Mouse (Mus musculus) forebrain, embryonic 16.5 days (tissue): ENCODE data around the gene Fastkd5. TPM values are rescaled to one million over a fixed set of nuclear protein-coding genes. Genes with fewer than 3 reads are reported as not detected.
"Not testable (repeated sequence)": the region's sequence is repeated elsewhere in the genome, so short reads cannot be mapped to it uniquely, and the experiment has no call there.

ENCODE experiments used
- ATAC-seq: fragments of 200-750 bp; cut with Nextera tagmentation; 2 replicates; pipeline ENCODE4 v1.8.0; 2017; ENCODE audit warnings: mild to moderate bottlenecking, moderate library complexity
- H3K27ac ChIP-seq: fragments of 300-500 bp; sonication (generic); 2 replicates; pipeline ENCODE4 v1.5.1; 2014; ENCODE audit warnings: low read length, control low read depth
- H3K27me3 ChIP-seq: fragments of 300-500 bp; sonication (generic); replicated peaks from 2 replicates; pipeline ENCODE4 v1.6.1; 2014; ENCODE audit warnings: low read length; ENCODE audit not compliant: control insufficient read depth, insufficient read depth
- H3K36me3 ChIP-seq: fragments of 300-500 bp; sonication (generic); 2 replicates; pipeline ENCODE4 v1.6.1; 2014; ENCODE audit not compliant: control insufficient read depth, insufficient read depth
- H3K4me1 ChIP-seq: fragments of 300-500 bp; sonication (generic); replicated peaks from 2 replicates; pipeline ENCODE4 v1.6.1; 2014; ENCODE audit warnings: low read length; ENCODE audit not compliant: control insufficient read depth, insufficient read depth
- H3K4me2 ChIP-seq: fragments of 300-500 bp; sonication (generic); 2 replicates; pipeline ENCODE4 v1.6.1; 2014; ENCODE audit warnings: mild to moderate bottlenecking, low read length, control low read depth
- H3K4me3 ChIP-seq: fragments of 300-500 bp; sonication (generic); replicated peaks from 2 replicates; pipeline ENCODE4 v1.5.1; 2014; ENCODE audit warnings: mild to moderate bottlenecking, low read length, control low read depth
- H3K9ac ChIP-seq: fragments of 300-500 bp; sonication (generic); replicated peaks from 2 replicates; pipeline ENCODE4 v1.6.1; 2014; ENCODE audit warnings: low read depth, low read length, control low read depth
- H3K9me3 ChIP-seq: fragments of 300-500 bp; sonication (generic); 2 replicates; pipeline ENCODE4 v1.6.1; 2016; ENCODE audit warnings: low read length; ENCODE audit not compliant: control insufficient read depth
- WGBS: fragments of 180-500 bp; shearing (Covaris S2); extraction: QIAGEN DNeasy Blood & Tissue Kit; methylation state at CpG from one replicate; pipeline ENCODE4 v1.1.7; 2014; 5-methylcytosine and 5-hydroxymethylcytosine counted together
- polyA plus RNA-seq: library from polyadenylated mRNA; unstranded; fragments of >200 nt; fragmentation: Nextera tagmentation; extraction: Ambion mirVana; gene quantifications from 2 replicates; pipeline ENCODE4 v1.2.1, GENCODE M21; 2015

The Fastkd5 gene
- polyA plus RNA-seq, 1 experiment from 2014 or later, result 12.5 TPM

- ATAC-seq, result no peak
- WGBS, result 83% methylated on average over 6 of the region's 6 CpGs
- H3K36me3 ChIP-seq, result peaks cover 3% of the 10 kb centered on the region; the same call in 1 of the 2 replicates
Measured at GRCm38 (mm10) chr2:130586016-130586415, 43.8 kb downstream of the Fastkd5 start.

GRCm38 (mm10) chr2:130583902-130584560 lies 45.8 kb downstream of the Fastkd5 start:
- no peak overlapping the region for H3K4me2 ChIP-seq
- no peak for ATAC-seq
- H3K36me3 ChIP-seq, result no peaks in the 10 kb centered on the region
- H3K27me3 ChIP-seq, result peaks cover 44% of the 10 kb centered on the region
- no peak overlapping the region for H3K27ac ChIP-seq
- WGBS, result 76% methylated on average over 10 of the region's 10 CpGs
- no peaks in the 10 kb centered on the region for H3K9me3 ChIP-seq
- H3K4me3 ChIP-seq, result no peak overlapping the region
- H3K4me1 ChIP-seq, result peaks cover 10% of the 10 kb centered on the region
- no peak overlapping the region for H3K9ac ChIP-seq

More at GRCm38 (mm10) chr2:130586016-130586415, 43.8 kb downstream of the Fastkd5 start:
- Histone ChIP-seq H3K9ac (no peak overlapping the region), H3K27me3 (peaks cover 25% of the 10 kb centered on the region), H3K9me3 (no peaks in the 10 kb centered on the region), H3K4me1 (peaks cover 1% of the 10 kb centered on the region), H3K4me2 (no peak overlapping the region), H3K27ac (no peak overlapping the region), H3K4me3 (no peak overlapping the region)

- 28% methylated on average over 10 of the region's 10 CpGs for WGBS
Measured at GRCm38 (mm10) chr2:130582552-130582951, 47.3 kb downstream of the Fastkd5 start, which contains the start of gene Avp. Avp (minus strand) TSS chr2:130582554.

GRCm38 (mm10) chr2:130581201-130581600 lies 48.6 kb downstream of the Fastkd5 start:
- WGBS, result 1% methylated on average over 16 of the region's 16 CpGs
- ATAC-seq, result no peak
- H3K4me2 ChIP-seq, result peak overlapping the region; percentile 46
- peaks cover 16% of the 10 kb centered on the region for H3K4me1 ChIP-seq
- H3K36me3 ChIP-seq, result no peaks in the 10 kb centered on the region
- H3K27ac ChIP-seq, result no peak overlapping the region
- peak overlapping the region; percentile 22; the same call in 1 of the 2 replicates for H3K9ac ChIP-seq
- H3K27me3 ChIP-seq, result peaks cover 65% of the 10 kb centered on the region
- peak overlapping the region; percentile 34 for H3K4me3 ChIP-seq
- no peaks in the 10 kb centered on the region for H3K9me3 ChIP-seq

More at GRCm38 (mm10) chr2:130582552-130582951, 47.3 kb downstream of the Fastkd5 start, which contains the start of gene Avp:
- H3K27me3 ChIP-seq, result peaks cover 57% of the 10 kb centered on the region
- no peaks in the 10 kb centered on the region for H3K9me3 ChIP-seq
- no peak for ATAC-seq
- no peak within 1 kb of the TSS for H3K9ac ChIP-seq
- H3K4me2 ChIP-seq, result no peak within 1 kb of the TSS
- H3K4me3 ChIP-seq, result no peak within 1 kb of the TSS
- H3K4me1 ChIP-seq, result peaks cover 13% of the 10 kb centered on the region
- no peaks in the 10 kb centered on the region for H3K36me3 ChIP-seq
- no peak within 1 kb of the TSS for H3K27ac ChIP-seq

- no peak overlapping the region for H3K27ac ChIP-seq
- H3K36me3 ChIP-seq, result no peaks in the 10 kb centered on the region
- WGBS, result 6% methylated on average over 8 of the region's 8 CpGs
- no peak for ATAC-seq
- no peak overlapping the region for H3K4me3 ChIP-seq
- no peak overlapping the region for H3K9ac ChIP-seq
- H3K4me1 ChIP-seq, result peaks cover 17% of the 10 kb centered on the region
- no peaks in the 10 kb centered on the region for H3K9me3 ChIP-seq
- peaks cover 77% of the 10 kb centered on the region for H3K27me3 ChIP-seq
- H3K4me2 ChIP-seq, result no peak overlapping the region
Measured at GRCm38 (mm10) chr2:130579791-130580190, 50.0 kb downstream of the Fastkd5 start.

GRCm38 (mm10) chr2:130578148-130578547 lies 51.7 kb downstream of the Fastkd5 start:
- H3K9me3 ChIP-seq, result no peaks in the 10 kb centered on the region
- H3K36me3 ChIP-seq, result no peaks in the 10 kb centered on the region
- no peak for ATAC-seq
- no peak overlapping the region for H3K9ac ChIP-seq
- no peak overlapping the region for H3K4me3 ChIP-seq
- H3K27me3 ChIP-seq, result peaks cover 72% of the 10 kb centered on the region
- H3K4me1 ChIP-seq, result peaks cover 17% of the 10 kb centered on the region
- WGBS, result 12% methylated on average over 10 of the region's 11 CpGs
- H3K4me2 ChIP-seq, result no peak overlapping the region
- H3K27ac ChIP-seq, result no peak overlapping the region

GRCm38 (mm10) chr2:130577632-130578031 lies 52.2 kb downstream of the Fastkd5 start:
- no peak overlapping the region for H3K9ac ChIP-seq
- H3K27me3 ChIP-seq, result peaks cover 67% of the 10 kb centered on the region
- peak; percentile 26; the same call in 1 of the 2 replicates for ATAC-seq
- no peak overlapping the region for H3K4me2 ChIP-seq
- 4% methylated on average over 12 of the region's 12 CpGs for WGBS
- H3K27ac ChIP-seq, result no peak overlapping the region
- peaks cover 17% of the 10 kb centered on the region for H3K4me1 ChIP-seq
- H3K9me3 ChIP-seq, result no peaks in the 10 kb centered on the region
- H3K4me3 ChIP-seq, result no peak overlapping the region
- no peaks in the 10 kb centered on the region for H3K36me3 ChIP-seq

GRCm38 (mm10) chr2:130577021-130577420 lies 52.8 kb downstream of the Fastkd5 start:
- Histone ChIP-seq H3K36me3 (no peaks in the 10 kb centered on the region), H3K4me2 (no peak overlapping the region), H3K4me3 (no peak overlapping the region), H3K4me1 (peaks cover 17% of the 10 kb centered on the region), H3K9me3 (no peaks in the 10 kb centered on the region), H3K27me3 (peaks cover 61% of the 10 kb centered on the region), H3K27ac (no peak overlapping the region), H3K9ac (no peak overlapping the region)
- ATAC-seq, result no peak
- 4% methylated on average over 9 of the region's 9 CpGs for whole genome bisulfite sequencing

- H3K27ac ChIP-seq, H3K9me3 ChIP-seq, H3K36me3 ChIP-seq, ATAC-seq: not testable (repeated sequence)
- peak overlapping the region; percentile 31; the same call in 1 of the 2 replicates for H3K9ac ChIP-seq
- peaks cover 57% of the 10 kb centered on the region for H3K27me3 ChIP-seq
- H3K4me2 ChIP-seq, result peak overlapping the region; percentile 40
- 3% methylated on average over 28 of the region's 32 CpGs for WGBS
- peaks cover 17% of the 10 kb centered on the region for H3K4me1 ChIP-seq
- H3K4me3 ChIP-seq, result peak overlapping the region; percentile 2; the same call in 1 of the 2 replicates
Measured at GRCm38 (mm10) chr2:130576564-130576963, 53.3 kb downstream of the Fastkd5 start.
